Mouse (Mus musculus): ENCODE results near the gene Dcaf7. TPM values are rescaled to one million over a fixed set of nuclear protein-coding genes. Genes with fewer than 3 reads are reported as not detected.
"Not testable (repeated sequence)": the region's sequence is repeated elsewhere in the genome, so short reads cannot be mapped to it uniquely, and the experiment has no call there.

The Dcaf7 gene
- 10 to 100 TPM; 41.0 to 42.6 TPM for total RNA-seq (2021)

GRCm38 (mm10) chr11:106036548-106037417 is at the start of gene Dcaf7:
Gene Dcaf7 (plus strand): TSS chr11:106036872.
- DNase-seq (ENCODE audit: low spot score): peak; percentile 95
- intact Hi-C loops (cut with DNase I): loop anchor here (5.0 kb wide), 1 partner anchor 36 kb away; no protein-coding TSS in a partner anchor

- DNase-seq (ENCODE audit: low spot score): no peak
- intact Hi-C loops (cut with DNase I): no loop called here
These were observed 49.2 kb upstream of the Dcaf7 start for GRCm38 (mm10) chr11:105987446-105987845.

GRCm38 (mm10) chr11:105989446-105989845 is 47.2 kb upstream of the Dcaf7 start:
- DNase-seq (ENCODE audit: low spot score): no peak
- intact Hi-C loops (cut with DNase I): no loop called here

- DNase-seq (ENCODE audit: low spot score): no peak
- intact Hi-C loops (cut with DNase I): no loop called here
These were observed 46.4 kb upstream of the Dcaf7 start for GRCm38 (mm10) chr11:105990231-105990630.

GRCm38 (mm10) chr11:105994375-105994774 is 42.3 kb upstream of the Dcaf7 start, which contains the start of gene Ace3:
Gene Ace3 (plus strand): TSS chr11:105994675.
- DNase-seq (ENCODE audit: low spot score): no peak
- intact Hi-C loops (cut with DNase I): no loop called here

GRCm38 (mm10) chr11:106000062-106000461 is 36.6 kb upstream of the Dcaf7 start:
- no peak for DNase-seq (ENCODE audit: low spot score)
- intact Hi-C loops (cut with DNase I): loop anchor here (2.0 kb wide), 1 partner anchor 27 kb away; no protein-coding TSS in a partner anchor

GRCm38 (mm10) chr11:106001718-106002117 is 35.0 kb upstream of the Dcaf7 start:
- intact Hi-C loops (cut with DNase I): loop anchor here (2.0 kb wide), 2 partner anchors 25 to 73 kb away; no protein-coding TSS in a partner anchor
- no peak for DNase-seq (ENCODE audit: low spot score)

GRCm38 (mm10) chr11:106004576-106004975 is 32.1 kb upstream of the Dcaf7 start:
- intact Hi-C loops (cut with DNase I): no loop called here
- DNase-seq (ENCODE audit: low spot score): no peak

- intact Hi-C loops (cut with DNase I): no loop called here
- DNase-seq (ENCODE audit: low spot score): no peak
These were observed 30.7 kb upstream of the Dcaf7 start for GRCm38 (mm10) chr11:106005970-106006369.

GRCm38 (mm10) chr11:106007821-106008220 is 28.9 kb upstream of the Dcaf7 start, which contains the start of gene Kcnh6:
Gene Kcnh6 (plus strand): TSS chr11:106008124.
- intact Hi-C loops (cut with DNase I): no loop called here
- no peak for DNase-seq (ENCODE audit: low spot score)

- intact Hi-C loops (cut with DNase I): no loop called here
- DNase-seq (ENCODE audit: low spot score): no peak
These were observed 24.0 kb upstream of the Dcaf7 start for GRCm38 (mm10) chr11:106012711-106013110.

GRCm38 (mm10) chr11:106013556-106014225 is 23.0 kb upstream of the Dcaf7 start:
- no peak for DNase-seq (ENCODE audit: low spot score)

GRCm38 (mm10) chr11:106016440-106016839 is 20.2 kb upstream of the Dcaf7 start:
- intact Hi-C loops (cut with DNase I): no loop called here
- DNase-seq (ENCODE audit: low spot score): no peak

More at GRCm38 (mm10) chr11:106013556-106014225, 23.0 kb upstream of the Dcaf7 start:
- intact Hi-C loops (cut with DNase I): no loop called here

GRCm38 (mm10) chr11:106020051-106020763 is 16.5 kb upstream of the Dcaf7 start:
- intact Hi-C loops (cut with DNase I): no loop called here

GRCm38 (mm10) chr11:106025774-106026173 is 10.9 kb upstream of the Dcaf7 start:
- no peak for DNase-seq (ENCODE audit: low spot score)
- intact Hi-C loops (cut with DNase I): loop anchor here (2.0 kb wide), 2 partner anchors 25 to 99 kb away; no protein-coding TSS in a partner anchor

More at GRCm38 (mm10) chr11:106020051-106020763, 16.5 kb upstream of the Dcaf7 start:
- no peak for DNase-seq (ENCODE audit: low spot score)

- DNase-seq (ENCODE audit: low spot score): no peak
- intact Hi-C loops (cut with DNase I): loop anchor here (2.0 kb wide), 2 partner anchors 26 to 100 kb away; no protein-coding TSS in a partner anchor
These were observed 10.1 kb upstream of the Dcaf7 start for GRCm38 (mm10) chr11:106026465-106027151.

GRCm38 (mm10) chr11:106027607-106028006 is 9.1 kb upstream of the Dcaf7 start:
- no peak for DNase-seq (ENCODE audit: low spot score)
- intact Hi-C loops (cut with DNase I): loop anchor here (2.0 kb wide), 2 partner anchors 27 to 101 kb away; no protein-coding TSS in a partner anchor

GRCm38 (mm10) chr11:106032074-106032473 is 4.6 kb upstream of the Dcaf7 start:
- DNase-seq (ENCODE audit: low spot score); intact Hi-C loops (cut with DNase I): not testable (repeated sequence)

- intact Hi-C loops (cut with DNase I): no loop called here
- no peak for DNase-seq (ENCODE audit: low spot score)
These were observed 3.2 kb upstream of the Dcaf7 start for GRCm38 (mm10) chr11:106033491-106033919.
